In the genomic region with DNA sequence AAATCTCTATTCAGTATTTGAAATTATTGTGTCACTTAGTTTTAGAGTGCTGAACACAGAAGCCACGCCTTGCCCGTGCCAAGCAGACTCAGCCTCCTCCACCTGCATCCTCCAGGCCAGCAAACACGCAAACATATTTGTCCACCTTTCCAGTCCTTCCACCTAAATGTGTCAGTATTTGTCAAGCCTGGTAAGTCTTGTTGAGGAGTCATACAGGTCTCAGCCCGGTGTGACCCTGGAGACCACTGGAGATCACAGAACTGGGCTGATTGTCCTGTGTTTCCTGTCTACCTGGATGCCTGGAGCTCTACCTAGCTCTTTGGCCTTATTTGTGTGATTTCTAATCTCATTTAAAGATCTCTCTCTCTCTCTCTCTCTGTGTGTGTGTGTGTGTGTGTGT, we compare ENCODE assay signal across 17 mouse cellular contexts.
"Had no signal": no experiment of that assay in that cellular context is flagged by ENCODE, and none has a peak within 500 bp of the region (broad histone marks: within the 10 kb centered on the region; RNA-seq: fewer than 3 reads in every experiment).

No protein-coding gene starts in this region.

- H3K9ac ChIP-seq: neural tube, embryonic 12.5 days; neural tube, embryonic 13.5 days; neural tube, embryonic 15.5 days; stomach, embryonic 15.5 days had no signal

- H3K27me3 ChIP-seq: neural tube, embryonic 12.5 days; neural tube, embryonic 13.5 days; neural tube, embryonic 15.5 days; stomach, embryonic 15.5 days had no signal

- H3K36me3 ChIP-seq: stomach, embryonic 15.5 days had no signal

- H3K4me3 ChIP-seq: neural tube, embryonic 12.5 days; neural tube, embryonic 13.5 days; neural tube, embryonic 15.5 days; stomach, embryonic 15.5 days had no signal

- H3K27ac ChIP-seq: neural tube, embryonic 12.5 days; neural tube, embryonic 13.5 days; neural tube, embryonic 15.5 days; stomach, embryonic 15.5 days; stomach, postnatal 0 days had no signal

- DNase-seq: retina, postnatal 1 day; right cerebral cortex, adult 18-20 months; right cerebral cortex, postnatal 14 days; right cerebral cortex, postnatal 25 days; right cerebral cortex, postnatal 4 days; spleen, adult 18-20 months; thymus, adult 18-20 months; thymus, adult 2 months; thymus, postnatal 14 days; thymus, postnatal 25 days; thymus, postnatal 36 days; thymus, postnatal 4 days had no signal

- H3K9me3 ChIP-seq: neural tube, embryonic 12.5 days; neural tube, embryonic 13.5 days; neural tube, embryonic 15.5 days; stomach, embryonic 15.5 days had no signal

- H3K4me2 ChIP-seq: neural tube, embryonic 12.5 days; neural tube, embryonic 13.5 days; neural tube, embryonic 15.5 days; stomach, embryonic 15.5 days had no signal

- H3K4me1 ChIP-seq: neural tube, embryonic 12.5 days; stomach, embryonic 15.5 days had no signal
